Mouse (Mus musculus) B cell, adult 2 months (primary cell): Measurements from ENCODE around the gene Gm11084.

Experiments used
- DNase-seq, 2 experiments: peaks; one replicate each; pipeline ENCODE4 v3.0.0; 2022

Gene Gm11084

GRCm38 (mm10) chr2:72986616-72987015, at the start of gene Gm11084:
Gene Gm11084, minus strand, starts transcription at chr2:72986716.
- no peak for DNase-seq

GRCm38 (mm10) chr2:73031061-73032055, 44.8 kb upstream of the Gm11084 start:
- DNase-seq, result no peak

GRCm38 (mm10) chr2:73029846-73030245, 43.3 kb upstream of the Gm11084 start:
- DNase-seq, result no peak

- no peak for DNase-seq
Observed at GRCm38 (mm10) chr2:73028019-73028418, 41.5 kb upstream of the Gm11084 start.

GRCm38 (mm10) chr2:73027126-73027525, 40.6 kb upstream of the Gm11084 start:
- no peak for DNase-seq

- peak; percentile 19 to 22 for DNase-seq
Observed at GRCm38 (mm10) chr2:73023803-73024202, 37.3 kb upstream of the Gm11084 start.

- DNase-seq, result no peak
Observed at GRCm38 (mm10) chr2:73021046-73021445, 34.5 kb upstream of the Gm11084 start.

- no peak for DNase-seq
Observed at GRCm38 (mm10) chr2:73019371-73020146, 33.0 kb upstream of the Gm11084 start.

- peak; percentile 36 to 43 for DNase-seq
Observed at GRCm38 (mm10) chr2:73014063-73014462, 27.5 kb upstream of the Gm11084 start.

GRCm38 (mm10) chr2:73012636-73013035, 26.1 kb upstream of the Gm11084 start:
- no peak for DNase-seq

- no peak for DNase-seq
Observed at GRCm38 (mm10) chr2:73007472-73007871, 21.0 kb upstream of the Gm11084 start.

GRCm38 (mm10) chr2:73005611-73006515, 19.3 kb upstream of the Gm11084 start:
- DNase-seq, result no peak

GRCm38 (mm10) chr2:73003751-73004717, 17.5 kb upstream of the Gm11084 start:
- peak; percentile 44 to 53 for DNase-seq

- DNase-seq, result peak; percentile 87 to 90
Observed at GRCm38 (mm10) chr2:73003049-73003448, 16.5 kb upstream of the Gm11084 start.

GRCm38 (mm10) chr2:73002451-73002850, 15.9 kb upstream of the Gm11084 start:
- no peak for DNase-seq

- DNase-seq, result no peak
Observed at GRCm38 (mm10) chr2:73001994-73002393, 15.5 kb upstream of the Gm11084 start.

GRCm38 (mm10) chr2:73000194-73000593, 13.7 kb upstream of the Gm11084 start:
- no peak for DNase-seq

- no peak for DNase-seq
Observed at GRCm38 (mm10) chr2:72997586-72997985, 11.1 kb upstream of the Gm11084 start.

- DNase-seq, result peak; percentile 74 to 78
Observed at GRCm38 (mm10) chr2:72996808-72997378, 10.4 kb upstream of the Gm11084 start.

- DNase-seq, result no peak
Observed at GRCm38 (mm10) chr2:72995346-72996097, 9.0 kb upstream of the Gm11084 start.
